Mouse (Mus musculus): ENCODE data around the gene Ubac1.

- TF ChIP-seq GATA1 (IDR thresholded peaks at IDR 0.05; ENCODE audit: borderline replicate concordance, low read length) (no peak), FLI1 (IDR thresholded peaks at IDR 0.05; ENCODE audit: low read length) (no peak)
Observed at GRCm38 (mm10) chr2:26062241-26062640, 40.7 kb upstream of the Ubac1 start.
